Mouse (Mus musculus) retina, embryonic 14.5 days (tissue): ENCODE results near the gene Homer2.

Experiments
- DNase-seq: peaks from one replicate; pipeline ENCODE4 v3.0.0-alpha.2; 2015; ENCODE audit warnings: low spot score

Gene Homer2

GRCm38 (mm10) chr7:81698357-81698756 lies 9.0 kb downstream of the Homer2 start:
- DNase-seq: no peak

- DNase-seq: peak; percentile 30
These were observed 9.4 kb downstream of the Homer2 start for GRCm38 (mm10) chr7:81697954-81698353.

DNA sequence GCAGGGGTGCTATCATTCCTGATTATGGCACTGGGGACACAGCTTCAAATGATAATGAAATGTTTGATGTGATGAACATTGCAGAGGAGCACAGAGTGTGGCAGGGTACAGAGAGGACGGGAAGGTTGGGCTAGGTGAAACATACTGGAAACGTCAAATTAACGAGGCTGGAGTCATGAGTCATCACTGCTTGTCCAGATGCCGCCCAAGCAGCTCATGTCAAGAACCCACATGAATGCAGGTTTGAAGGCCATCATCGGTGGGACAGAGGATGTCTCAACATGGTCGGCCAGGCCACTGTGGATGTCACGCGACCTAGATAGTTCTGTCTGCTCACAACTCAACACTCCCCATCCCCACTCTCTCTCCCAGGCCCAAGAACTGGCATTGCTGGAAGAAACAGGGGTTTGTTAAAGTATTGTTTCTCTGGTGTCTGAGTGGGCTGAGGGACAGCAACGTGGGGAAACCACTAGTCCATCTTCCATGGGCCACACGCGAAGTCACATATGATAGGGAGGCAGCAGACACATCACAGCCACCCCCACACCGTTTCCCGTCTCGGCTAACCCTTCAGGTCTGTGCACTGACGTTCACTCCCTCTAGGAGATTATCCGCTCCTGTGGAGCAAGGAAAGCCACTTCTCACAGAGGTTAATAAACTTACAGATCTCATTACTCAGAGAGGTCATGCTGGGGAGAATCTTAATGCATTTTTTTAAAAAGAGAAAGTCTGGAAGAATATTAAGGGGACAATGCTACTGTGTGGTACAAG lies 11.4 kb downstream of the Homer2 start:
- no peak for DNase-seq

- DNase-seq: no peak
These were observed 16.3 kb downstream of the Homer2 start for GRCm38 (mm10) chr7:81691067-81691466.

- DNase-seq: peak; percentile 43
These were observed 18.1 kb downstream of the Homer2 start for GRCm38 (mm10) chr7:81689116-81689681.

- no peak for DNase-seq
These were observed 18.9 kb downstream of the Homer2 start for GRCm38 (mm10) chr7:81688378-81688777.

DNA sequence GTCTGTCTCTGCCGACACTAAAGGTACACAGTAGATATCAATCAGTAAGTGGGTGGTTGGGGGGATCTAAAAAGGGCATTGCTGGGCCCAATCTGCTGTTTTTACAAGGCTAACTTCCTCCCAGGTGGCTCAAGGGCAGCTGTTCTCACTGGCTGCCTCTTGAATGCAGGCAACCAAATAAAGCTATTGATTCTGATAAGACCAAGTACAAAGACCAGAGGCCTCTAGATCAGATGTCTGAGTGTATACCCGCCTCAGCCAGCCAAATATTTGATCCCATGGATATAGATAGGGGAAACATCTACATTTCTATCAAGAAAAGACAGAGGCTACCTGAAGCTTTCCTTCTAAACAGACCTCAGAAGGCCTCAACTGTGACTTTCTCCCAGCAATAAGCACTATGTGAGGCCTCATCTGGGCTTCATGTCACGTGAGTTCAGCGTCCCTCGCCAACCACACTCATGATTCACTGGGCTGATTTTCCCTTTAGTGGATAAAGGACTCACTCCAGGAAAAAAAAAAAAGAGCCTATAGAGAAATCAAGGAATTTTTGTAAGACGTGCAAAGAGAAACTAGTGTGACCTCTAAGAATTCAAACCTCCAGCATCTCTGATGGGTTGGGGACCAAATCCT lies 19.5 kb downstream of the Homer2 start:
- DNase-seq: no peak

DNA sequence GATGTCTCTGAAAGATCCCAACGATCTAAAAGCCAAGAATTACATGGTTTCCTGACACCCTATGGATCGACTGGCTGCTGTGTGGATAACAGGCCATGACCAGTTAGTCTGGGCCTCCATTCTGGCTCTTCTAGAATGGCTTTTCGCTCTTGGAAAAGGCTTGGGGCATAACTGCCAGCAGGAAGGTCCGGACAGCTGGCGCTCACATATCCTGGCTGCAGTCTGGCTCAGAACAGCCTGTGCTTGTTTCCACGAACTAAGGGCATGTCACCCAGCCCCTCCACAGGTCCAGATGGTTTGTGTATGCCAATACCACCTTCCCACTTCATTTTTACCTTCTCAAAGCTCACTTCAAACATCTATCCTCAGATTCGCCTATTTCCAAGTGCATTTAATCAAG lies 22.0 kb downstream of the Homer2 start:
- DNase-seq: no peak

- no peak for DNase-seq
These were observed 23.4 kb downstream of the Homer2 start for GRCm38 (mm10) chr7:81683779-81684422.

DNA sequence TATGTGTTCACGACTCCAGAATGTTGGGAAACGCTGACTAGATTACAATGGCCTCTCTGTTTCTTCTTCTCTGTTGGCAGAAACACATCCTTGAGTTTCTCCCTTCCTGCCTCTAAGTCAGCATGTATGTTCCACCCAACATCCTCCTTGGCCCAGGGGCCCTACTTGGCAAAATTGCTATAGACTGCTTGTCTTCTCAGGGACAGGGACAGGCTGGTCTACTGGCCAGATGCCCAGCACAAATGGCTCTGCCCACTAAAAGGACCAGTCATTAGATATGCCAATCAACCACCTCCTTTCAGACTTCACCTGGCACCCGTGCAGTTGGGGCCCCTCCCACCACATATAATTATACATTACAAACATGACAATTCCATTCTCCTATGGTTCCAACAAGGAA lies 25.9 kb downstream of the Homer2 start:
- DNase-seq: no peak

- DNase-seq: no peak
These were observed 33.8 kb downstream of the Homer2 start for GRCm38 (mm10) chr7:81673359-81674013.

DNA sequence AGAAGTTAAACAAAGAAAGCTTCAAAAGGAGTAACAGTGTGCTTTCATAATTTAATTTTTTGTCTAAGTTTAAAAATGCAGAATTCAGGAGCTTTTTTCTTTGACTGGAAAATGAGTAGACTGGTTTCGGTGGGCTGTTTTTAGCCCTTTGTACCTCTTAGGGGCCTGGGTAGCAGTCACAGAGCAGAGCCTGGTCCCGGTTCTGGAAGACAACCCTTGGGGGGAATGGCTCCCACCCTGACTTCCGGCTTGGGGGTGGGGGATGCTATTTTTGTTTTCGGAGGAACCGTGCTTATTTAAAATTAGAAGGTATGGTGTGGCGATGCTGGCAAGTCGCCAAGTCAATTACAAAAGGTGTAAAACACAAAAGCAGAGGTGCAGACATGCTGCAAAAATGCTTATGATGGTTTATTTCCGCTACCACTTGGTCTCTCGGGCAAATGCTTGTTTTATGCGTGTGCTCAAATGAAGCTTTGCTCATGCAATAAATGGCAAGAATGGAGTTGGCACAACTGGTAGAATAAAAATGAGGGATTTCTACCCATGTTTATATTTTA lies 34.5 kb downstream of the Homer2 start:
- no peak for DNase-seq

GRCm38 (mm10) chr7:81667156-81667555 lies 40.2 kb downstream of the Homer2 start:
- no peak for DNase-seq

- no peak for DNase-seq
These were observed 40.7 kb downstream of the Homer2 start for GRCm38 (mm10) chr7:81666585-81666984.

GRCm38 (mm10) chr7:81663057-81663456 lies 44.3 kb downstream of the Homer2 start:
- no peak for DNase-seq

GRCm38 (mm10) chr7:81657631-81658347 lies 49.5 kb downstream of the Homer2 start:
- no peak for DNase-seq

DNA sequence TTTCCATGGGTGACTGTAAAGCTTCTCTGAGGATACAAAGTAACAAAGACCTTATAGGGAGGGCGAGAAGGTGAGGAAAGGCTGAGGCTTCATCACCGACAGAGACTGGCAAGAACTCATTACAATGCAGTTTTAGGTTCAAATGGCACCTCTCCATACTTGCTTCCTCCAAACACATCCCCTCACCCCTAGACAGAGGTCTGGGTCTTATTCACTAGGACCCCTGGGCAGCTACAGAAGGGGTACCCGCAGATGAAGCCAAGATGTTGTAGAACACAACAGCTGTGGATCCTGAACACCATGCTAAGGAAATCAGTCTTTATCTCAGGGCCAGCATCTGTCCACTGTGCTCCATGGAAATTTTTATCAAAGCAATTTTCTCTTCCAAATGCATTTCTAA lies 50.3 kb downstream of the Homer2 start:
- no peak for DNase-seq

- no peak for DNase-seq
These were observed 50.7 kb downstream of the Homer2 start for GRCm38 (mm10) chr7:81656635-81657034.

- no peak for DNase-seq
These were observed 52.2 kb downstream of the Homer2 start for GRCm38 (mm10) chr7:81654946-81655718.

DNA sequence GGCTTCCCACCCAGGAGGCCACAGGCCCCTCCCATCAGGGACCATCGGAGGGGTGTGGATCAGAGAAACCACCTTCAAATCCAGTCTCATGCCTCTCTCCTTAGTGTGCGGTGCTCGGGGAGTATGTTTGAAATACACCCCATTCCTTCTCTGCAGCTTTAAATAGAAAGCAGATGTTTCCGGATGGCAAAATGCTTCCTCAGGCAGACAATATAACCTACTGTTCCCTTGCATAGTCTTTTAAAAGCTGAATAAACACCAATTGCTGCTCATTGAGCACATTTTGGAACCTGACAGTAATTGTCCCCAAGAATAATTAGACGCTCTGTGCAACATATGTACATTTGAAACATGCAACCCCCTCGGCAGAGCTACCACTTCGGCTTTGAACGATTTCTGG lies 53.3 kb downstream of the Homer2 start:
- DNase-seq: no peak

DNA sequence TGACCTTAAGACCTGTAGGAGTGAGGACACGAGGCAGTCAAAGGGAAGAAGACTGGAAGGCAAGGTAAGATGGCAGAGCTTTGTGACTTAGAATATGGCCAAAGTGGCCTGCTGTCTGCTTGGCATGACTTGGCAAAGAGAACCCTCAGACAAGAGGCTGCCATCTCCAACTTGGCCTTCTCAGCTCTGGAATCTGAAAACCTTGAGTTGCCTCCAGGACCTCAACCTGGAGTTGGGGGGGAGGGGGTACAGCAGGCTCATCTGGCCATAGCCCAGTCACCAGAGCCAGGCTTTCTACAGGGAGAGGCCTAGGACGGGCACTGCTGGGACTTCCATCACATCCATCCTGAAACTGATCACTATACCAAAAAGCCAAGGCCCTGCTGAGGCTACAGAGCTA lies 55.0 kb downstream of the Homer2 start:
- DNase-seq: no peak
